Mouse (Mus musculus) ovary, postnatal 14 days (tissue): ENCODE data around the gene Cyfip2.

Experiments used
- DNase-seq: peaks from one replicate; pipeline ENCODE4 v3.0.0; 2022; ENCODE audit warnings: low spot score

Gene Cyfip2

GRCm38 (mm10) chr11:46312523-46313035 is at the start of gene Cyfip2:
Gene Cyfip2, minus strand, starts transcription at chr11:46312859.
- DNase-seq, result no peak

GRCm38 (mm10) chr11:46360991-46361665 is 48.5 kb upstream of the Cyfip2 start:
- DNase-seq, result no peak

GRCm38 (mm10) chr11:46358369-46358768 is 45.7 kb upstream of the Cyfip2 start:
- no peak for DNase-seq

GRCm38 (mm10) chr11:46349681-46350410 is 37.2 kb upstream of the Cyfip2 start:
- DNase-seq, result no peak

- DNase-seq, result no peak
These were observed 35.8 kb upstream of the Cyfip2 start for GRCm38 (mm10) chr11:46348416-46348815.

GRCm38 (mm10) chr11:46347756-46348155 is 35.1 kb upstream of the Cyfip2 start:
- no peak for DNase-seq

GRCm38 (mm10) chr11:46343886-46344546 is 31.4 kb upstream of the Cyfip2 start:
- DNase-seq, result no peak

GRCm38 (mm10) chr11:46341960-46342359 is 29.3 kb upstream of the Cyfip2 start:
- DNase-seq, result no peak

- no peak for DNase-seq
These were observed 23.4 kb upstream of the Cyfip2 start for GRCm38 (mm10) chr11:46336020-46336419.

- no peak for DNase-seq
These were observed 19.6 kb upstream of the Cyfip2 start for GRCm38 (mm10) chr11:46332217-46332616.

- no peak for DNase-seq
These were observed 13.8 kb upstream of the Cyfip2 start for GRCm38 (mm10) chr11:46326271-46327015.

GRCm38 (mm10) chr11:46321559-46321958 is 8.9 kb upstream of the Cyfip2 start:
- no peak for DNase-seq

GRCm38 (mm10) chr11:46314534-46314933 is 1.9 kb upstream of the Cyfip2 start:
- DNase-seq, result no peak

- DNase-seq, result no peak
These were observed 1.2 kb upstream of the Cyfip2 start for GRCm38 (mm10) chr11:46313851-46314250.

GRCm38 (mm10) chr11:46311703-46312522 is 746 bp downstream of the Cyfip2 start:
- DNase-seq, result no peak

GRCm38 (mm10) chr11:46311181-46311702 is 1.4 kb downstream of the Cyfip2 start:
- DNase-seq, result no peak

GRCm38 (mm10) chr11:46310647-46311063 is 2.0 kb downstream of the Cyfip2 start:
- DNase-seq, result no peak

GRCm38 (mm10) chr11:46309808-46310555 is 2.7 kb downstream of the Cyfip2 start:
- DNase-seq, result no peak

GRCm38 (mm10) chr11:46309111-46309741 is 3.4 kb downstream of the Cyfip2 start:
- no peak for DNase-seq
